Mouse (Mus musculus) spleen, postnatal 10 days (tissue): Measurements from ENCODE around the gene Ambp.

Experiments used
- DNase-seq, 2 experiments: peaks; one replicate each; pipeline ENCODE4 v3.0.0; 2021 to 2022; ENCODE audit warnings: low spot score in 2 of 2

Gene Ambp

DNA sequence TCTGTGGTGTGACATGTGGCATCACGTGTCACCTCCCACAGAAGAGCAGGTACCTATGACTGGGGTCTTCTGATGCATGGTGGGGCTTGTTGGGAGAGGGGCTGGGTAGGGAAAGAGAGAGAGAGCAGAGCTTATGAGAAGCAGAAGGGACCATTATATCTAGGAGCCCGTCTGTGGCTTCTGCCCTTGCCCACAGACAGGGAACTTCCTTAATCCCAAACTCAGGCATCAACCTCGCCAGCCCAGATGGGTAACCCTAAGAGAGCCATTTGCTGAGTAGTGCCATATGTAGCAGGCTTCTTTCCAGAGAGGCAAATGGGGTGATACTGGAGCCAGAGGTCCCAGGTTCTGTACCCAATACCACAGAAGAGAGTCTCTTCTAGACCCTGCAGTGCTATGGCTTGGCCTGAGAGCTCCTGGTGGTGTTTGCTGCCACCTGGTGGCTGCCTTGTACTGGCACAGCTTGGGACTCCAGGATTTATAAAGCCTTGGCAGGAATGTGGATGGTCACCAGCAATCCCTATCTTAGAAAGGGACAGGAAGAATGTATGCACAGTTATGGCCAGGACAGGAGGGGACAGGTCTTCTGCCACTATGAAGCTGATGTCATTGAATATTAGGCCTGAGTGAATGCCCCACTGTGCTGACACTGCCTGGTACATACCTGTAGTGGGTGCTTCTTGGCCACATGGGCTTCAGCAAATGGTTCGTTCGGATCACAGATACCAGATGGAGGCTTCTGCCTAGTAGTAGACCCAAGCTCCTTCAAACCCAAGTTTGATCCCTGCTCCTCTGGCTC is 35.8 kb downstream of the Ambp start:
- DNase-seq, result peak; percentile 24 to 74

GRCm38 (mm10) chr4:63105651-63106050 is 48.9 kb downstream of the Ambp start:
- no peak for DNase-seq

GRCm38 (mm10) chr4:63102025-63102424 is 52.6 kb downstream of the Ambp start:
- DNase-seq, result no peak

GRCm38 (mm10) chr4:63100478-63100877 is 54.1 kb downstream of the Ambp start:
- DNase-seq, result no peak

GRCm38 (mm10) chr4:63097603-63098002 is 57.0 kb downstream of the Ambp start:
- peak in 1 of 2 experiments; percentile 24 for DNase-seq
